Mouse (Mus musculus) liver, embryonic 14.5 days (tissue): ENCODE data around the gene Nkain2.

Experiments used
- CTCF ChIP-seq: IDR thresholded peaks from 2 replicates; pipeline ENCODE4 v1.5.1; 2016; ENCODE audit warnings: antibody characterized with exemption, low read depth, control low read depth
- EP300 ChIP-seq: IDR thresholded peaks from 2 replicates; pipeline ENCODE4 v1.6.1; 2016; ENCODE audit warnings: antibody characterized with exemption, low read depth

DNA sequence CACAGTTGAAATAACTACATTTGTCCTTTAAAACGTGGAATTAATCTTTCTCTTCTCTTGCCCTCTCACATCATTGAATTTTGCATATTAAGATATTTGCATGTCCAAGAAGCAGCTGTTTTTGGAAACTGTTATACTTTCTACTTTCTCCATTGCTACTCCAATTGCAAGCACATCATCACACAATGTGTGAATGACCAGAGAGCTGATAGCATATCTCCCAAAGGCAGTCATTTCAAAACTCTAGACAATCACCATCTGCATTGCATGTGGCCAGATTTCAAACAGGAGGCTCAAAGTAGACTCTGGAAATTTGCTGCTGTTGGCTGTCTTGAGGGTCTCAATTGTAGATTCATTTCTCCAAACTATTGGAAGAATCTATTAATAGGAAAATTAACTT is 396.7 kb downstream of the Nkain2 start:
- TF ChIP-seq CTCF, result no peak
- no peak for TF ChIP-seq EP300
